Mouse (Mus musculus) neural tube, embryonic 13.5 days (tissue): ENCODE data around the gene Dhx34. TPM values are rescaled to one million over a fixed set of nuclear protein-coding genes. Genes with fewer than 3 reads are reported as not detected.
A peak's percentile ranks its signal among the peaks of the same experiment; 100 is the strongest.
"Not testable (repeated sequence)": the region's sequence is repeated elsewhere in the genome, so short reads cannot be mapped to it uniquely, and the experiment has no call there.

ENCODE experiments used
- ATAC-seq: fragments of 200-750 bp; cut with Nextera tagmentation; 2 replicates; pipeline ENCODE4 v1.8.0; 2017; ENCODE audit warnings: low read depth, mild to moderate bottlenecking, moderate TSS enrichment, moderate library complexity
- H3K27ac ChIP-seq: fragments of 300-500 bp; sonication (generic); replicated peaks from 2 replicates; pipeline ENCODE4 v1.5.1; 2015; ENCODE audit warnings: moderate library complexity, mild to moderate bottlenecking, inconsistent platforms
- H3K27me3 ChIP-seq: fragments of 300-500 bp; sonication (generic); 2 replicates; pipeline ENCODE4 v1.6.1; 2015; ENCODE audit warnings: mild to moderate bottlenecking, inconsistent platforms
- H3K36me3 ChIP-seq: fragments of 300-500 bp; sonication (generic); 2 replicates; pipeline ENCODE4 v1.6.1; 2015; ENCODE audit warnings: mild to moderate bottlenecking, inconsistent platforms
- H3K4me1 ChIP-seq: fragments of 300-500 bp; sonication (generic); replicated peaks from 2 replicates; pipeline ENCODE4 v1.6.1; 2015; ENCODE audit warnings: inconsistent platforms
- H3K4me2 ChIP-seq: fragments of 300-500 bp; sonication (generic); 2 replicates; pipeline ENCODE4 v1.6.1; 2015; ENCODE audit warnings: inconsistent platforms, mild to moderate bottlenecking, moderate library complexity
- H3K4me3 ChIP-seq: fragments of 300-500 bp; sonication (generic); 2 replicates; pipeline ENCODE4 v1.5.1; 2015; ENCODE audit warnings: mild to moderate bottlenecking, inconsistent platforms
- H3K9ac ChIP-seq: fragments of 300-500 bp; sonication (generic); 2 replicates; pipeline ENCODE4 v1.6.1; 2015; ENCODE audit warnings: moderate library complexity, mild to moderate bottlenecking, inconsistent platforms
- H3K9me3 ChIP-seq: fragments of 300-500 bp; sonication (generic); 2 replicates; pipeline ENCODE4 v1.6.1; 2016; ENCODE audit warnings: inconsistent platforms
- WGBS: fragments of 180-500 bp; shearing (Covaris S2); methylation state at CpG from one replicate; pipeline ENCODE4 v1.1.7; 2015; 5-methylcytosine and 5-hydroxymethylcytosine counted together
- polyA plus RNA-seq: library from polyadenylated mRNA; unstranded; fragments of >200 nt; fragmentation: Nextera tagmentation; extraction: Ambion mirVana; gene quantifications from 2 replicates; pipeline ENCODE4 v1.2.1, GENCODE M21; 2015

Gene Dhx34
- 11.3 and 13.2 TPM in 2 replicates for polyA plus RNA-seq

DNA sequence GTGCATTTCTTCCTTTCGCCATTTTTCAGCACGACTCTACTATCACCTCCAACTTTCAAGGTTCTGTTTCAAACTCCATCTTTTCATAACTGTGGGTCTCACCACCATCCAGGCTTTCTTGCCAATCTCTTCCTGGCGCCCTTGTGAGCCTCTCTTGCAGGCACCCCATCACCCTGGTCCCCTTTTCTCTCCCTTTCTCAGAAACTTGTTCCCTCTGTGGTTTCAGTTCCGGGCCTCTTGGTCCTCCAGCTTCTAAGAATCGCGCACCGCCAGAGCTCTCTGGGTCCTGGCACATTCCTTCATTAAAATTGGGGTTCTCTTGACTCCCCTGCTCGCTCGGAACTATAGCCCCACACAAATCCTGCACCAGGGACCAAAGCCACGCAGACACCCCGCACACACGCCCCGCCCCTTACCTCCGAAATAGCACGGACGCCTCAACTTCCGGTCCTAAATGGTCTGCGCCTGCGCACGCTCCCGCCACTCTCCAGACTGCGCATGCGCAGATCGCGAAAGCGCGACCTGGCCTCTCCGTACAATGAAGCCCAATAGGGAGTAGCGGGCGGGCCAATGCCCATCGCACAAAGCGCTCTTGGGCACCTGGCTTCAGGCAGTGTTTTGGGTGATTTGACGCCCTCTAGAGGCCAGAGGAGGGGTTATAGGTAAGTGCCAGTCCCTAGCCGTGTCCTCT, at the start of gene Dhx34:
Gene Dhx34 (minus strand): TSS at position 456 of the 691 bp plus-strand sequence.
- ATAC-seq: peak; percentile 96
- Histone ChIP-seq H3K9me3 (no peaks in the 10 kb centered on the region), H3K4me3 (peak within 1 kb of the TSS; percentile 58), H3K27ac (peak within 1 kb of the TSS; percentile 78), H3K27me3 (no peaks in the 10 kb centered on the region), H3K4me2 (peak within 1 kb of the TSS; percentile 86), H3K36me3 (peaks cover 19% of the 10 kb centered on the region), H3K9ac (peak within 1 kb of the TSS; percentile 79), H3K4me1 (peaks cover 12% of the 10 kb centered on the region)
- 1% methylated on average over 34 of the region's 34 CpGs for WGBS

DNA sequence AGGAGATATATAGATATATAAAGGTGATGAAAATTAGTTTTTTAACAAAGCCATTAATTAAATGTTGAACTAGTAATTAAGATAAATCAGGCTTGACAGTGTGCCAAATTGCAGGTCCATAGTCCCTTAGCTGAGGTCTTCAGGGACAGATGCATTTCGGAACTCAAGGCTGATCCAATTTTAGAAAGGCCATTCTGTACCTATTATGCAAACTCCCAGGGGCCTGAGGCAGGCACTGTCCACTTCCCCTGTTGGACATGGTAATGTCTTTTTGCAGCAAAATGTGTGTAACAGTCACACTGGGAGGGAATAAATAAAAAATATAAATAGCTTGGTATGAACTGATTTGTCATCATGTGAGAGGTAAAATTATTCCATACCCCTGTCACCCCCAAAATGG, 49.3 kb upstream of the Dhx34 start:
- WGBS: 35% methylated on average over 1 of the region's 1 CpGs
- H3K27me3 ChIP-seq: no peaks in the 10 kb centered on the region
- H3K4me2 ChIP-seq: peak overlapping the region; percentile 88
- no peaks in the 10 kb centered on the region; the same call in 1 of the 2 replicates for H3K9me3 ChIP-seq
- no peak overlapping the region for H3K27ac ChIP-seq
- peaks cover 18% of the 10 kb centered on the region for H3K36me3 ChIP-seq
- H3K9ac ChIP-seq: peak overlapping the region; percentile 92
- H3K4me3 ChIP-seq: peak overlapping the region; percentile 76; the same call in 1 of the 2 replicates
- H3K4me1 ChIP-seq: peaks cover 32% of the 10 kb centered on the region
- ATAC-seq: no peak

DNA sequence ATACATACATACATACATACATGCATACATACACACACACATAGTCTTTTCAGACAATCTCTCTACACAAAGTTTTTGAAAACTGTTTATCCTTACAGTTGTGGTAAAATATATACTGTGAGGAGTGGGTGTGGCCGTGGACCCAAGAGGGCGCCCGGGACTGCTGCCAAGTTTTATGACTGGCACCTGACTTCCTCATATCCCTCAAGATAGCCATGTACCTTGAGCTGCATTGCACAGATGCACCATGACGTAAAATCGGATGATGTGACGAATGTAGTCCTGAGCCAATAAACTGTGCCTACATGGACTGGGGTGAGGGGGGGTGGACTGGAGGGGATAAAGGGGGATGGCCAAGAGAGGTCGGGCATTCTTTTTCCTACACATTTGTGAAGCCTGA, 44.8 kb upstream of the Dhx34 start:
- not testable (repeated sequence) for H3K27me3 ChIP-seq, H3K9ac ChIP-seq, H3K9me3 ChIP-seq, ATAC-seq, H3K4me2 ChIP-seq, H3K27ac ChIP-seq, H3K4me3 ChIP-seq, H3K36me3 ChIP-seq
- peaks cover 12% of the 10 kb centered on the region for H3K4me1 ChIP-seq
- 83% methylated on average over 7 of the region's 7 CpGs for WGBS

DNA sequence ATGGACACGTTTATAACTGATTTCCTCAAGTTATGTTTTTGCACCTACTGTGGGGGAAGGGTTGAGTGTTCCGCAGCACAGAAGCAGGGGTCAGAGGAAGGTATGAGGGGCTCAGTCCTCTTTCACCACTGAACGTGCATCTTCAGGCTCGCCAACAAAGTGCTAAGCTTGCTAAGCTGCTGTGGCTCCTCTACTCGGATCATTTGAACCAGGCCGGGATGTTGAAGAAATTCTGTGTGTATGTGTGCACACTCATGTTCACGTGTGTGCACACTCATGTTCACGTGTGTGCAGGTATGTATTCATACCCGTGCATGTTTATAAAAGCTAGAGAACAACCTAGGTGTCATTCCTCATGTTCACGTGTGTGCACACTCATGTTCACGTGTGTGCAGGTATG, 44.0 kb upstream of the Dhx34 start:
- H3K4me3 ChIP-seq: no peak overlapping the region
- peaks cover 4% of the 10 kb centered on the region for H3K4me1 ChIP-seq
- 0 out of 2 replicates have a peak, but pooled peaks cover 4% of the 10 kb centered on the region for H3K36me3 ChIP-seq
- H3K9ac ChIP-seq: no peak overlapping the region
- no peak overlapping the region for H3K4me2 ChIP-seq
- WGBS: 90% methylated on average over 11 of the region's 11 CpGs
- no peak for ATAC-seq
- no peak overlapping the region for H3K27ac ChIP-seq
- no peaks in the 10 kb centered on the region for H3K27me3 ChIP-seq
- peaks cover 8% of the 10 kb centered on the region for H3K9me3 ChIP-seq

DNA sequence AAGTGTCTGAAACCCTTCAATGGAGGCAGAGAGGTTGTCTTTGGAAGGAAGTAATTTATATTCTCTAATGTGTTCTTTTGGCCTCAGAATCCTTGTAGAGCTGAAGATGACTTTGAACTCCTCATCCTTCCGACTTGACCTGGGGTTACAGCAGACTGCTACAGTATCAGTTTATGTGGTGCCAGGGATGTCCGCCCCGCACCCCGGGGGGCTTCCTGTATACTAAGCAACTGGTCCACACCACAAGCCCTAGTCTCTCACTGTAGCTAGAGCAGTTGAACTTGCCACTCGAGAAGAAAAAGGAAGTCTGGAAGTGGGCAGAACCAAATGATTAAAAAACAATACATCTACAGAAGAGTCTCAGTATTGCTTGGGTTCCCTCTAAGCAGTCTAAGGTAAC, 42.0 kb upstream of the Dhx34 start:
- 83% methylated on average over 5 of the region's 5 CpGs for WGBS
- ATAC-seq: no peak
- no peaks in the 10 kb centered on the region for H3K27me3 ChIP-seq
- H3K4me1 ChIP-seq: no peaks in the 10 kb centered on the region
- 0 out of 2 replicates have a peak, but pooled peaks cover 4% of the 10 kb centered on the region for H3K36me3 ChIP-seq
- no peak overlapping the region for H3K4me3 ChIP-seq
- no peak overlapping the region for H3K4me2 ChIP-seq
- no peak overlapping the region for H3K9ac ChIP-seq
- H3K9me3 ChIP-seq: peaks cover 8% of the 10 kb centered on the region
- no peak overlapping the region for H3K27ac ChIP-seq

DNA sequence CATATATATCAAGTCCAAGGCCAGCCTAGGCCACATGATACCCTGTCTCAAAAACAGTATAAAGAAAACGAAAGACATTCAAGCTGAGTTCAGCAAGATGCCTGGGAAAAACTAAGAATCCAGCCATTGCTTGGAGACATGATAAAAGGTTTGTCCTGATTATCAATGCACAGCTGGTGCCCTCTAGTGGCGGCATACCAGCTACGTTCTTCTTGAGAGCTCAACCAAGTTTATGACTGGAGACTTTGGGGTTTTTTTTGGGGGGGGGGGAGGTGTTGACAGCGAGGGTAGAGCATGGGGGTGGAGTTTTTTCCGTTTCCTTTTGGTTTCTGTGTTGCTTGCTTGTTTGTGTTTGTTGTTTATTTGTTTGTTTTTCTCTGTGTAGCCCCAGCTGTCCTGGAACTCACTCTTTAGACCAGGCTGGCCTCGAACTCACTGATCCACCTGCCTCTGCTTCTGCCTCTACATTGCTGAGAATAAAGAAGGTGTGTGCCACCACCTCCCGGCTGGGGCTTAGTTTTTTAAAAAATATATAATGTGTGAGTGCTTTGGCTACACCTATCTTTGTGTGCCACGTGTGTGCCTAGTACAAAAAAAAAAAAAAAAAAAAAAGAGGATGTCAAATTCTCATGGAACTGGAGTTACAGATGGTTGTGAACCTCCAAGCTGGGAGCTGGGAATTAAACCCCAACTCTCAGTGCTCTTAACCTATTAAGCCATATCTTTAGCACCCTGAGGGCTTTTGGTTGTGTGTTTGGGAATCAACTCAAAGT, 41.4 kb upstream of the Dhx34 start:
- no peaks in the 10 kb centered on the region for H3K27me3 ChIP-seq
- 30% methylated on average over 8 of the region's 8 CpGs for WGBS
- peaks cover 8% of the 10 kb centered on the region for H3K9me3 ChIP-seq
- H3K4me2 ChIP-seq: no peak overlapping the region
- no peak overlapping the region for H3K27ac ChIP-seq
- no peaks in the 10 kb centered on the region for H3K36me3 ChIP-seq
- no peaks in the 10 kb centered on the region for H3K4me1 ChIP-seq
- no peak overlapping the region for H3K9ac ChIP-seq
- no peak overlapping the region for H3K4me3 ChIP-seq
- no peak for ATAC-seq

DNA sequence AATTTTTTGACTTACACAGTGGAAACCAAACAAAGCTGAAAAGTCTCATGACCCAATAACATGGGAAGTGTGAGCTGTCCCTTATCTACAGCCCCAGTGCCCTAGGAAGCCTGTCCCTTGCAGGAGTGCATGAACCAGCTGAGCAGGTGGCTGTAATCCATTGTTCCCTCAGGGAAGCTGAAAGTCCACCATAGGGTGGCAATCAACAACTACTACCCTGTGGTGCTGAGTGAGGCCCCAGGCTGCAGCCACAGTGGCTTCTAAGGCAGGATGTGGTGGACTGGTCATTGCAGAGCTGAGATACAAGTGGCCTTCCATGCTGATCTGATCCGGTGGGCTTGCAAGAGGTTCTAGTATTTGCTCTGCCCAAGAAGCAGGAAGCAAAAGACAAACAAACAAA, 39.3 kb upstream of the Dhx34 start:
- Histone ChIP-seq H3K36me3 (no peaks in the 10 kb centered on the region), H3K9me3 (peaks cover 8% of the 10 kb centered on the region), H3K27ac (no peak overlapping the region), H3K4me2 (no peak overlapping the region), H3K9ac (no peak overlapping the region), H3K27me3 (no peaks in the 10 kb centered on the region), H3K4me3 (no peak overlapping the region), H3K4me1 (no peaks in the 10 kb centered on the region)
- 64% methylated on average over 1 of the region's 1 CpGs for WGBS
- no peak for ATAC-seq

DNA sequence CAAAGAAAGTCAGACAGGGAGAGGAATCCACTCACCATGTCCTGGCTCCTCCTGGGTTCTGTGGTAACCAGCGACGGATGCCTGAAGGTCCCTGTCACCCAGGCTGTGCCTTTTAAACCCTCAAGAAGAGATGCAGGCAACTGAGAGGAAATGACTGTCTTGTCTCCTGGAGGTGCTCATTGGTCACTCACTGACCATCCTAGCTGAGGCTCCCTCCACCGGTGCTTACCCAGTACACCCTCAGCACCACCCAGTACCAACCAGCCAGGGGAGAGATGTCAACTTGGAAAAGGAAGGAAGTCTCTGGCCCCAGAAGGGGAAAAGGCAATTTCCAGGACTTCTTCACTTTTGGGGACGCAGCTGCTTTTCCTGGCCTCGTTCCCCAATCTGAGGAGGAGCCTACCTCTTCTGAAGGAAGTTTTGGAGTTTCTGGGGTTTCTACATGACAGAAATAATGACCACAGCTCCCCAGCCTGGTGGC, 37.3 kb upstream of the Dhx34 start, which contains the start of gene C5ar1:
Gene C5ar1 (minus strand): TSS at position 431 of the 481 bp plus-strand sequence.
- Histone ChIP-seq H3K27me3 (no peaks in the 10 kb centered on the region), H3K4me1 (no peaks in the 10 kb centered on the region), H3K4me2 (no peak within 1 kb of the TSS), H3K9ac (no peak within 1 kb of the TSS), H3K27ac (no peak within 1 kb of the TSS), H3K4me3 (no peak within 1 kb of the TSS), H3K36me3 (no peaks in the 10 kb centered on the region), H3K9me3 (no peaks in the 10 kb centered on the region)
- no peak for ATAC-seq
- WGBS: 90% methylated on average over 5 of the region's 5 CpGs

DNA sequence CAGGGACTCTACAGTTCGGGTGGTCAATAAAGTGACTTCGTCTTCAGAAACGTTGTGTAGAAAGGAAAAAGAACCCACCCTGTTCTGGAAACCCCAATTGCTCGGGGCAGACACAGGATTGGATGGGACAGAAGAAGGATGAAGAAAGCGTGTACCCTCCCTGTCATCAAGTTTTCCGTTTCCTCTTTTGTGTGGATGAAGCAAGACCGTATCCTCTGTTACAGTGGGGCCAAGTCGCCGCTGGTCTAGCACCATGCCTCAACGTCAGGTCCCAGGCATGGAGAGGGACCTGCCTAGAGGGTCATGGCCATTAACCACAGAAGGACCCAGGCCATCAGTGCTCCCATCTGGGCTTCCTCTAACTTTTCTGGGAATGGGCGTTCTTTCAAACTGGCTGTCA, 36.0 kb upstream of the Dhx34 start:
- no peak for ATAC-seq
- 92% methylated on average over 11 of the region's 11 CpGs for WGBS

DNA sequence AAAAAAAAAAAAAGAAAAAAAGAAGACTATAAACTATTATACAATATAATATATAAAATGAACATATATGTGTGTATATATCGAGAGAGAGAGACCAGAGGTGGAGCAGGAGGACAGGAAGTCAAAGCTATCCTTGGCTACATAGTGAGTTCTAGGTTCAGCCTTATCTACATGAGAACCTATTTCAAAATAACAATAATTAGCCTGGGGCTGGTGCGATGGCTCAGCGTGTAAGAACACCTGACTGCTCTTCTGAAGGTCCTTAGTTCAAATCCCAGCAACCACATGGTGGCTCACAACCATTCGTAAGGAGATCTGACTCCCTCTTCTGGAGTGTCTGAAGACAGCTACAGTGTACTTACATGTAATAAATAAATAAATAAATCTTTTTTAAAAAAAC, 34.1 kb upstream of the Dhx34 start:
- not testable (repeated sequence) for H3K36me3 ChIP-seq, H3K27me3 ChIP-seq, H3K4me3 ChIP-seq, H3K4me1 ChIP-seq, H3K27ac ChIP-seq, H3K4me2 ChIP-seq, H3K9ac ChIP-seq, H3K9me3 ChIP-seq, ATAC-seq
- 85% methylated on average over 4 of the region's 4 CpGs for WGBS

More for the DNA sequence above, 36.0 kb upstream of the Dhx34 start:
- Histone ChIP-seq H3K9ac (no peak overlapping the region), H3K4me2 (no peak overlapping the region), H3K4me3 (no peak overlapping the region), H3K9me3 (no peaks in the 10 kb centered on the region), H3K27me3 (no peaks in the 10 kb centered on the region), H3K27ac (no peak overlapping the region), H3K36me3 (no peaks in the 10 kb centered on the region), H3K4me1 (no peaks in the 10 kb centered on the region)

DNA sequence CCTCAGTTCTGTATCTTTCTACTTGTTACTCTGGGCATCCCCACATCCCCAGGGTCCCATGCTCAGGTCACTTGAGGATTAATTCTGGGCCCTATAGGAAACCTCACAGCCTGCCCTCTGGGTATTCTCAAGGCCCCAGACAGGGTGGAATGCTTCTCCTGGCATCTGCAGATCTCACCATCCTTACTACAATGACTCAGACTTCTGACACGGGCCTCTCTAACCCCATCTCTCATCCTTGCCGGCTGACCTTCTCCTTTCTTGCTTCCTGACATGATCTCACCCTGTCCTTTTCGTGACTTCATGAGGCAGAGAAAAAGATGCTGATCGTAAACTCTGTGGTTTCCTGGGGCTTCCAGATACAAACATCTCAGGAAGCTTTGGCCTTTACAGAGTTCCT, 32.4 kb upstream of the Dhx34 start:
- ATAC-seq: no peak
- H3K4me3 ChIP-seq: no peak overlapping the region
- WGBS: 60% methylated on average over 4 of the region's 4 CpGs
- H3K36me3 ChIP-seq: no peaks in the 10 kb centered on the region
- no peaks in the 10 kb centered on the region for H3K4me1 ChIP-seq
- H3K27ac ChIP-seq: no peak overlapping the region
- no peaks in the 10 kb centered on the region for H3K27me3 ChIP-seq
- H3K9ac ChIP-seq: no peak overlapping the region
- no peak overlapping the region for H3K4me2 ChIP-seq
- no peaks in the 10 kb centered on the region for H3K9me3 ChIP-seq

DNA sequence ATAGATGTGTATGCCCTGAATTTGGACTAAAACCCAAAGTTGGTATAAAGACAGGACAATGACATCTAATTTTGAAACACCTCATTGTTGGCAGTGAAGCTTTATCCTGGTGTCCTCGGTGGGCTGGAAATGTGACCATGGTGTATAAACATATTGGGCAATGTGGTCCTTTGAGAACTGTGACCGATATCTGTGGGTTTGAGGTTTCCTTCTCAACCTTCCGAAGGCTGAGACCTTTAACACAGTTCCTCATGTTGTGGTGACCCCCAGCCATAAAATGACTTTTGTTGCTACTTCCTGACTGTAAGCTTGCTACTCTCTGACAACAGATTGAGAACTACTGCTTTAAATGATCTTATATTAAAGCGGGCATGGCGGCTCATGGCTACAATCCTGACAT, 28.9 kb upstream of the Dhx34 start:
- H3K9ac ChIP-seq: no peak overlapping the region
- no peaks in the 10 kb centered on the region for H3K9me3 ChIP-seq
- no peak overlapping the region for H3K4me3 ChIP-seq
- no peak for ATAC-seq
- no peaks in the 10 kb centered on the region for H3K36me3 ChIP-seq
- no peaks in the 10 kb centered on the region for H3K27me3 ChIP-seq
- H3K4me1 ChIP-seq: no peaks in the 10 kb centered on the region
- no peak overlapping the region for H3K27ac ChIP-seq
- 89% methylated on average over 5 of the region's 5 CpGs for WGBS
- no peak overlapping the region for H3K4me2 ChIP-seq
